Mouse (Mus musculus): Measurements from ENCODE around the gene Asb13.

DNA sequence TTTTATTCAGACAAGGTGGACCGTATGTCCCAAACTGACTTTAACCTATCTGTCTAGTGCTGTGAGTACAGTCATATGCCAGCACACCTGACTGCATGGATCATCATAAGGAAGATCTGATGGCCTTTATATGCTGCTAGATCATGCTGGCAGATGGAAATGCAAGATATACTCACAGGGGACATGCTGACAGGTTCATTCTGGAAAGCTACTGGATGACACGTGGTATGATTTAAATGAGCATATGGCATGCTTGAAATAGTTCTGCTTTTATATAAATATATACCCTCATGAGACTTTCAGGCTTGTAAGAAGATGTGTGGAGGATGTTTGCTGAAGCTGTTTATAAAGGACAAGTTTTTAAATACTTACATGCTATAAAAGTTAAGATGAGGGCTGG is 20.6 kb downstream of the Asb13 start:
- TF ChIP-seq CTCF (IDR thresholded peaks at IDR 0.05; ENCODE audit: low read depth), result no peak
- TF ChIP-seq EP300 (IDR thresholded peaks at IDR 0.05; ENCODE audit: low read depth), result no peak
